Mouse (Mus musculus): Measurements from ENCODE around the gene Tmem185b. TPM values are rescaled to one million over a fixed set of nuclear protein-coding genes. Genes with fewer than 3 reads are reported as not detected.

Gene Tmem185b
- total and polyA plus RNA-seq, 2 experiments: 6.6 to 14.2 TPM

DNA sequence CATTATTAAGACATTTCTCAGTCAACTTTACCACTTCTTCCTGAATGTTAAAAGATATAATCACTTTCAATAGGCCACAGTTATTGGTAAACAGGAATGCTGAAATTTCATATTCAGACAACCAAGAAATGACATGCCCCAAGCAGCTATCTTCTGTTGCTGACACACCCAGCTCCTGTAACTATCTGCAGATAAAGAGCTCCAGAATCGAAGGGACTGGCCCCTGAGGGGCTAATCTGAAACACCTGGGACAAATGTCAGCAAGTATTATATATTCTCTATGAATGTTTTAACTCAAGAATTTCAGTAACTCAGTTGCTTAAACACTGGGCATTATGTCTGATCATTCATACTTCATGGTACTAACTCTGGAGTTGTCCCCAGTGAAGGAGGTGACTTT is 44.2 kb downstream of the Tmem185b start:
- TF ChIP-seq POLR2A (IDR thresholded peaks at IDR 0.05; ENCODE audit: extremely low read depth, insufficient read depth, low read length) (no peak), CTCF (IDR thresholded peaks at IDR 0.05; ENCODE audit: low read depth, low read length) (no peak)
- no peak for DNase-seq (ENCODE audit: extremely low read depth, low read depth, low spot score)
- WGBS: 70% methylated on average over 1 of the region's 1 CpGs
- Histone ChIP-seq H3K36me3 (ENCODE audit: control insufficient read depth, insufficient read depth, low read length) (no peaks in the 10 kb centered on the region), H3K27me3 (ENCODE audit: control insufficient read depth, insufficient read depth, low read length) (no peaks in the 10 kb centered on the region), H3K79me2 (ENCODE audit: control insufficient read depth, insufficient read depth, low read length) (no peaks in the 10 kb centered on the region), H3K4me3 (ENCODE audit: insufficient read depth, low read depth, low read length) (no peak overlapping the region), H3K27ac (replicated peaks; ENCODE audit: insufficient read depth, low read depth, low read length) (no peak overlapping the region), H3K9ac (ENCODE audit: low read depth, low read length) (no peak overlapping the region), H3K4me1 (ENCODE audit: control insufficient read depth, insufficient read depth, low read length) (peaks cover 8% of the 10 kb centered on the region; the same call in 1 of the 2 replicates)

Other genes with a start within 250 kb of the Tmem185b start
- 0.37 and 1.0 TPM in 2 replicates for gene Inhbb, start 103.9 kb upstream of the Tmem185b start, total RNA-seq (2014; rRNA removed)
- gene Inhbb, start 103.9 kb upstream of the Tmem185b start, polyA plus RNA-seq (2012; rRNA removed): 0.36 and 0.42 TPM in 2 replicates
- 12.8 and 14.8 TPM in 2 replicates for gene Ralb, start 21.4 kb upstream of the Tmem185b start, total RNA-seq (2014; rRNA removed)
- 9.0 and 9.3 TPM in 2 replicates for gene Ralb, start 21.4 kb upstream of the Tmem185b start, polyA plus RNA-seq (2012; rRNA removed)
- 38.0 and 47.3 TPM in 2 replicates for gene Epb41l5, start 122.8 kb downstream of the Tmem185b start, total RNA-seq (2014; rRNA removed)
- 14.9 and 18.8 TPM in 2 replicates for gene Epb41l5, start 122.8 kb downstream of the Tmem185b start, polyA plus RNA-seq (2012; rRNA removed)

Measured in liver, adult 2 months (tissue).